Mouse (Mus musculus) intestine, embryonic 15.5 days (tissue): Measurements from ENCODE around the gene Sema3b. TPM values are rescaled to one million over a fixed set of nuclear protein-coding genes. Genes with fewer than 3 reads are reported as not detected.
A peak's percentile ranks its signal among the peaks of the same experiment; 100 is the strongest.

Source experiments
- ATAC-seq: fragments of 200-750 bp; cut with Nextera tagmentation; 2 replicates; pipeline ENCODE4 v1.8.0; 2017; ENCODE audit warnings: moderate TSS enrichment, moderate library complexity
- H3K27ac ChIP-seq: fragments of 300-500 bp; sonication (generic); 2 replicates; pipeline ENCODE4 v1.5.1; 2015; ENCODE audit warnings: mild to moderate bottlenecking, inconsistent platforms
- H3K27me3 ChIP-seq: fragments of 300-500 bp; sonication (generic); replicated peaks from 2 replicates; pipeline ENCODE4 v1.6.1; 2015; ENCODE audit warnings: inconsistent platforms
- H3K36me3 ChIP-seq: fragments of 300-500 bp; sonication (generic); 2 replicates; pipeline ENCODE4 v1.6.1; 2015; ENCODE audit warnings: inconsistent platforms
- H3K4me1 ChIP-seq: fragments of 300-500 bp; sonication (generic); replicated peaks from 2 replicates; pipeline ENCODE4 v1.6.1; 2015; ENCODE audit warnings: inconsistent platforms
- H3K4me2 ChIP-seq: fragments of 300-500 bp; sonication (generic); replicated peaks from 2 replicates; pipeline ENCODE4 v1.6.1; 2015; ENCODE audit warnings: mild to moderate bottlenecking, inconsistent platforms
- H3K4me3 ChIP-seq: fragments of 300-500 bp; sonication (generic); replicated peaks from 2 replicates; pipeline ENCODE4 v1.5.1; 2015; ENCODE audit warnings: inconsistent platforms
- H3K9ac ChIP-seq: fragments of 300-500 bp; sonication (generic); 2 replicates; pipeline ENCODE4 v1.6.1; 2015; ENCODE audit warnings: inconsistent platforms
- H3K9me3 ChIP-seq: fragments of 300-500 bp; sonication (generic); 2 replicates; pipeline ENCODE4 v1.6.1; 2016; ENCODE audit warnings: inconsistent platforms
- WGBS: fragments of 180-500 bp; shearing (Covaris S2); methylation state at CpG from one replicate; pipeline ENCODE4 v1.1.7; 2015; 5-methylcytosine and 5-hydroxymethylcytosine counted together
- polyA plus RNA-seq: library from polyadenylated mRNA; unstranded; fragments of >200 nt; fragmentation: Nextera tagmentation; extraction: Ambion mirVana; gene quantifications from 2 replicates; pipeline ENCODE4 v1.2.1, GENCODE M21; 2015

The Sema3b gene
- polyA plus RNA-seq, 1 experiment from 2014 or later = 34.7 TPM

GRCm38 (mm10) chr9:107555031-107555457, 54.0 kb downstream of the Sema3b start:
- Histone ChIP-seq H3K4me1 (peaks cover 38% of the 10 kb centered on the region), H3K4me3 (peak overlapping the region; percentile 76), H3K4me2 (peak overlapping the region; percentile 97), H3K9me3 (no peaks in the 10 kb centered on the region), H3K36me3 (peaks cover 27% of the 10 kb centered on the region), H3K9ac (peak overlapping the region; percentile 82), H3K27ac (peak overlapping the region; percentile 96), H3K27me3 (no peaks in the 10 kb centered on the region)
- ATAC-seq = peak; percentile 39
- WGBS = under 1% methylated on average over 23 of the region's 23 CpGs

GRCm38 (mm10) chr9:107554319-107554825, 54.7 kb downstream of the Sema3b start:
- under 1% methylated on average over 53 of the region's 53 CpGs for WGBS
- Histone ChIP-seq H3K27ac (peak overlapping the region; percentile 96), H3K4me2 (peak overlapping the region; percentile 97), H3K4me1 (peaks cover 38% of the 10 kb centered on the region), H3K9me3 (no peaks in the 10 kb centered on the region), H3K36me3 (peaks cover 21% of the 10 kb centered on the region), H3K27me3 (no peaks in the 10 kb centered on the region), H3K9ac (peak overlapping the region; percentile 82), H3K4me3 (peak overlapping the region; percentile 76)
- peak; percentile 91 for ATAC-seq

GRCm38 (mm10) chr9:107553541-107554318, 55.3 kb downstream of the Sema3b start:
- Histone ChIP-seq H3K9ac (peak overlapping the region; percentile 70), H3K4me1 (peaks cover 38% of the 10 kb centered on the region), H3K4me2 (peak overlapping the region; percentile 97), H3K27ac (peak overlapping the region; percentile 89), H3K4me3 (peak overlapping the region; percentile 76), H3K36me3 (peaks cover 16% of the 10 kb centered on the region), H3K27me3 (no peaks in the 10 kb centered on the region), H3K9me3 (no peaks in the 10 kb centered on the region)
- 4% methylated on average over 37 of the region's 37 CpGs for WGBS
- peak; percentile 46 for ATAC-seq

- H3K27me3 ChIP-seq = no peaks in the 10 kb centered on the region
- H3K27ac ChIP-seq = no peak overlapping the region
- no peak overlapping the region for H3K9ac ChIP-seq
- peak overlapping the region; percentile 97 for H3K4me2 ChIP-seq
- H3K9me3 ChIP-seq = no peaks in the 10 kb centered on the region
- H3K4me3 ChIP-seq = no peak overlapping the region
- ATAC-seq = no peak
- peaks cover 8% of the 10 kb centered on the region for H3K36me3 ChIP-seq
- H3K4me1 ChIP-seq = peaks cover 38% of the 10 kb centered on the region
- WGBS = 77% methylated on average over 5 of the region's 5 CpGs
Measured at GRCm38 (mm10) chr9:107552690-107553393, 56.2 kb downstream of the Sema3b start.

GRCm38 (mm10) chr9:107551890-107552355, 57.1 kb downstream of the Sema3b start:
- H3K27me3 ChIP-seq = no peaks in the 10 kb centered on the region
- 17% methylated on average over 8 of the region's 8 CpGs for WGBS
- H3K9ac ChIP-seq = peak overlapping the region; percentile 71
- peak overlapping the region; percentile 56 for H3K4me3 ChIP-seq
- H3K4me2 ChIP-seq = peak overlapping the region; percentile 97
- ATAC-seq = no peak
- H3K36me3 ChIP-seq = no peaks in the 10 kb centered on the region
- H3K4me1 ChIP-seq = peaks cover 43% of the 10 kb centered on the region
- H3K9me3 ChIP-seq = no peaks in the 10 kb centered on the region
- peak overlapping the region; percentile 63 for H3K27ac ChIP-seq

- peaks cover 43% of the 10 kb centered on the region for H3K4me1 ChIP-seq
- no peaks in the 10 kb centered on the region for H3K36me3 ChIP-seq
- H3K9ac ChIP-seq = peak within 1 kb of the TSS; percentile 71
- no peaks in the 10 kb centered on the region for H3K9me3 ChIP-seq
- peak; percentile 53 for ATAC-seq
- WGBS = 1% methylated on average over 63 of the region's 63 CpGs
- H3K4me3 ChIP-seq = peak within 1 kb of the TSS; percentile 56
- peak within 1 kb of the TSS; percentile 97 for H3K4me2 ChIP-seq
- H3K27ac ChIP-seq = peak within 1 kb of the TSS; percentile 63
- no peaks in the 10 kb centered on the region for H3K27me3 ChIP-seq
Measured at GRCm38 (mm10) chr9:107551117-107551889, 57.7 kb downstream of the Sema3b start, which contains the start of gene Rassf1. Gene Rassf1 (plus strand): TSS chr9:107551555.

GRCm38 (mm10) chr9:107550491-107551116, 58.4 kb downstream of the Sema3b start:
- Histone ChIP-seq H3K4me3 (peak overlapping the region; percentile 56), H3K27me3 (no peaks in the 10 kb centered on the region), H3K27ac (peak overlapping the region; percentile 63), H3K4me1 (peaks cover 37% of the 10 kb centered on the region), H3K9me3 (no peaks in the 10 kb centered on the region), H3K4me2 (peak overlapping the region; percentile 97), H3K9ac (peak overlapping the region; percentile 71), H3K36me3 (no peaks in the 10 kb centered on the region)
- no peak for ATAC-seq
- WGBS = 34% methylated on average over 23 of the region's 23 CpGs

GRCm38 (mm10) chr9:107549297-107550074, 59.5 kb downstream of the Sema3b start:
- Histone ChIP-seq H3K36me3 (no peaks in the 10 kb centered on the region), H3K27me3 (no peaks in the 10 kb centered on the region), H3K27ac (no peak overlapping the region), H3K4me3 (no peak overlapping the region), H3K9ac (no peak overlapping the region), H3K9me3 (no peaks in the 10 kb centered on the region), H3K4me1 (peaks cover 37% of the 10 kb centered on the region), H3K4me2 (no peak overlapping the region)
- no peak for ATAC-seq
- 88% methylated on average over 20 of the region's 20 CpGs for WGBS

GRCm38 (mm10) chr9:107548820-107549219, 60.2 kb downstream of the Sema3b start:
- H3K27ac ChIP-seq = no peak overlapping the region
- no peak overlapping the region for H3K4me3 ChIP-seq
- no peak overlapping the region for H3K9ac ChIP-seq
- no peak for ATAC-seq
- H3K4me2 ChIP-seq = no peak overlapping the region
- no peaks in the 10 kb centered on the region for H3K27me3 ChIP-seq
- peaks cover 4% of the 10 kb centered on the region; the same call in 1 of the 2 replicates for H3K36me3 ChIP-seq
- 90% methylated on average over 10 of the region's 10 CpGs for WGBS
- peaks cover 37% of the 10 kb centered on the region for H3K4me1 ChIP-seq
- no peaks in the 10 kb centered on the region for H3K9me3 ChIP-seq

- Histone ChIP-seq H3K36me3 (peaks cover 4% of the 10 kb centered on the region; the same call in 1 of the 2 replicates), H3K27me3 (no peaks in the 10 kb centered on the region), H3K4me2 (no peak overlapping the region), H3K4me3 (no peak overlapping the region), H3K27ac (no peak overlapping the region), H3K4me1 (peaks cover 36% of the 10 kb centered on the region), H3K9ac (no peak overlapping the region), H3K9me3 (no peaks in the 10 kb centered on the region)
- ATAC-seq = no peak
- 75% methylated on average over 5 of the region's 5 CpGs for WGBS
Measured at GRCm38 (mm10) chr9:107547957-107548356, 61.1 kb downstream of the Sema3b start.
